In genomic region chr11:118975917-118976316, GRCm38 (mm10) we compare ENCODE assay signal across 8 mouse cellular contexts. TPM values are rescaled to one million over a fixed set of nuclear protein-coding genes. Genes with fewer than 3 reads are reported as not detected.
DNase-seq lines count a peak whose midpoint lies in the region; ATAC-seq lines count a peak whose summit lies in the region.

No protein-coding gene starts in this region.

- WGBS in lung, embryonic 16.5 days, result 17% methylated on average over 12 of the region's 12 CpGs
- 14% methylated on average over 12 of the region's 12 CpGs for WGBS in midbrain, embryonic 13.5 days

- no peak overlapping the region for H3K4me3 ChIP-seq in lung, embryonic 16.5 days (ENCODE audit: low read length)
- no peak overlapping the region for H3K4me3 ChIP-seq in midbrain, embryonic 13.5 days (replicated peaks)

- no peak for ATAC-seq in lung, embryonic 16.5 days (ENCODE audit: low read depth)
- no peak; the same call in 1 of the 2 replicates for ATAC-seq in midbrain, embryonic 13.5 days

- H3K4me2 ChIP-seq in lung, embryonic 16.5 days (ENCODE audit: low read depth, low read length), result 0 out of 2 replicates have a peak overlapping the region, but pooled peaks have one; percentile 23
- peak overlapping the region; percentile 28; the same call in 1 of the 2 replicates for H3K4me2 ChIP-seq in midbrain, embryonic 13.5 days (replicated peaks)

- DNase-seq in lung, postnatal 25 days (ENCODE audit: low spot score), result no peak
- peak; percentile 62 to 65 for DNase-seq in cerebellum, postnatal 10 days
- peak; percentile 90 for DNase-seq in induced T-regulatory cell, adult 2 months (ENCODE audit: low read depth)
- DNase-seq in frontal cortex, postnatal 25 days (ENCODE audit: low spot score in 2 of 2), result no peak
- DNase-seq in layer of hippocampus, adult 9-10 months (ENCODE audit: low spot score), result no peak
- no peak for DNase-seq in spleen, adult 12 weeks (ENCODE audit: low spot score)

- no peak overlapping the region for H3K27ac ChIP-seq in lung, embryonic 16.5 days (ENCODE audit: low read length)
- peak overlapping the region; percentile 58 for H3K27ac ChIP-seq in midbrain, embryonic 13.5 days

- H3K9ac ChIP-seq in lung, embryonic 16.5 days (ENCODE audit: low read length), result no peak overlapping the region
- H3K9ac ChIP-seq in midbrain, embryonic 13.5 days (replicated peaks), result 0 out of 2 replicates have a peak overlapping the region, but pooled peaks have one; percentile 28

- no peaks in the 10 kb centered on the region; the same call in 1 of the 2 replicates for H3K27me3 ChIP-seq in lung, embryonic 16.5 days (ENCODE audit: control insufficient read depth, insufficient read depth, low read depth, low read length)
- H3K27me3 ChIP-seq in midbrain, embryonic 13.5 days, result peaks cover 6% of the 10 kb centered on the region

- no peaks in the 10 kb centered on the region for H3K9me3 ChIP-seq in lung, embryonic 16.5 days (ENCODE audit: control insufficient read depth, low read length)
- no peaks in the 10 kb centered on the region for H3K9me3 ChIP-seq in midbrain, embryonic 13.5 days

- no peaks in the 10 kb centered on the region for H3K4me1 ChIP-seq in lung, embryonic 16.5 days (replicated peaks; ENCODE audit: control insufficient read depth, insufficient read depth, low read length)
- H3K4me1 ChIP-seq in midbrain, embryonic 13.5 days (replicated peaks), result peaks cover 25% of the 10 kb centered on the region

- no peaks in the 10 kb centered on the region for H3K36me3 ChIP-seq in lung, embryonic 16.5 days (ENCODE audit: control insufficient read depth, insufficient read depth, low read length)
- no peaks in the 10 kb centered on the region for H3K36me3 ChIP-seq in midbrain, embryonic 13.5 days

RNA-seq across cellular contexts. Expression of gene Enpp7, which starts 12.1 kb away (rescaled TPM):
- polyA plus RNA-seq in lung, embryonic 16.5 days (2015; fragmentation: Nextera tagmentation; extraction: Ambion mirVana), result not detected in 2 replicates
- not detected in 2 replicates for polyA plus RNA-seq in midbrain, embryonic 13.5 days (2015; fragmentation: Nextera tagmentation; extraction: Ambion mirVana)

RNA-seq across cellular contexts. Expression of gene Cbx2, which starts 46.8 kb away (rescaled TPM):
- 27.4 and 30.5 TPM in 2 replicates for polyA plus RNA-seq in lung, embryonic 16.5 days (2015; fragmentation: Nextera tagmentation; extraction: Ambion mirVana)
- polyA plus RNA-seq in midbrain, embryonic 13.5 days (2015; fragmentation: Nextera tagmentation; extraction: Ambion mirVana), result 34.7 and 35.5 TPM in 2 replicates

Comparison
In these comparisons a context has a peak if more than half of its experiments do, and no peak if none do; other contexts are left out.
1. DNase-seq: peak in cerebellum, postnatal 10 days (2 of 2) and induced T-regulatory cell, adult 2 months (single experiment); none in lung, postnatal 25 days (single experiment), frontal cortex, postnatal 25 days (0 of 2), layer of hippocampus, adult 9-10 months (single experiment) and spleen, adult 12 weeks (single experiment).